ENCODE assay signal across 11 mouse cellular contexts in genomic region chr2:118751896-118752791, GRCm38 (mm10). TPM values are rescaled to one million over a fixed set of nuclear protein-coding genes. Genes with fewer than 3 reads are reported as not detected.
DNase-seq lines count a peak whose midpoint lies in the region; ATAC-seq and TF ChIP-seq lines count a peak whose summit lies in the region.
"Had no signal": no experiment of that assay in that cellular context is flagged by ENCODE, and none has a peak within 500 bp of the region (broad histone marks: within the 10 kb centered on the region; RNA-seq: fewer than 3 reads in every experiment).

No protein-coding gene starts in this region.

- no peak overlapping the region for H3K4me2 ChIP-seq in intestine, embryonic 14.5 days (ENCODE audit: low read length)

- ATAC-seq in erythroblast, adult 5-6 weeks (replicated peaks; ENCODE audit: low FRiP score, poor library complexity, severe bottlenecking) = 0 out of 2 replicates have a peak, but pooled peaks have one; percentile 31
- ATAC-seq in intestine, embryonic 14.5 days (replicated peaks; ENCODE audit: low FRiP score, low TSS enrichment, low read depth) = 0 out of 2 replicates have a peak, but pooled peaks have one; percentile 34

- H3K4me3 ChIP-seq in intestine, embryonic 14.5 days (ENCODE audit: low read depth, low read length) = no peak overlapping the region
- no peak overlapping the region for H3K4me3 ChIP-seq in thymus, adult 2 months (ENCODE audit: control insufficient read depth, insufficient read depth, low read length)

- no peaks in the 10 kb centered on the region for H3K27me3 ChIP-seq in intestine, embryonic 14.5 days (replicated peaks; ENCODE audit: control insufficient read depth, insufficient read depth, low read length)
- no peaks in the 10 kb centered on the region for H3K27me3 ChIP-seq in thymus, adult 2 months (ENCODE audit: control insufficient read depth, insufficient read depth, low read length)

- no peak for TF ChIP-seq CTCF in thymus, adult 2 months (IDR thresholded peaks at IDR 0.05; ENCODE audit: borderline replicate concordance, control insufficient read depth, extremely low read depth, insufficient read depth, low read length, poor library complexity)

- DNase-seq in kidney, postnatal 36 days = peak; percentile 41 to 45
- DNase-seq in kidney, adult 8-10 months = no peak
- peak; percentile 71 for DNase-seq in intestine, embryonic 14.5 days (ENCODE audit: low spot score)
- peak; percentile 47 for DNase-seq in lung, postnatal 36 days
- DNase-seq in B cell, adult 2 months = no peak
- DNase-seq in urinary bladder, adult 18-20 months (ENCODE audit: low spot score in 2 of 2) = no peak
- DNase-seq in thymus, adult 2 months = no peak
- DNase-seq: adrenal gland, postnatal 14 days; gastrocnemius, postnatal 10 days had no signal

- no peaks in the 10 kb centered on the region for H3K9me3 ChIP-seq in intestine, embryonic 14.5 days (ENCODE audit: control insufficient read depth, low read length)

- peaks cover 36% of the 10 kb centered on the region; the same call in 1 of the 2 replicates for H3K4me1 ChIP-seq in intestine, embryonic 14.5 days (replicated peaks; ENCODE audit: control insufficient read depth, insufficient read depth, low read length)
- H3K4me1 ChIP-seq in thymus, adult 2 months (replicated peaks; ENCODE audit: control insufficient read depth, insufficient read depth, low read length) = peaks cover 25% of the 10 kb centered on the region

- peaks cover 15% of the 10 kb centered on the region for H3K36me3 ChIP-seq in intestine, embryonic 14.5 days (ENCODE audit: control insufficient read depth, insufficient read depth, low read length)
- no peaks in the 10 kb centered on the region for H3K36me3 ChIP-seq in thymus, adult 2 months (ENCODE audit: control insufficient read depth, insufficient read depth, low read length)

- 47% methylated on average over 16 of the region's 16 CpGs for WGBS in intestine, embryonic 14.5 days
- WGBS in thymus, adult 2 months = 93% methylated on average over 16 of the region's 16 CpGs

- 0 out of 2 replicates have a peak overlapping the region, but pooled peaks have one; percentile 20 for H3K9ac ChIP-seq in intestine, embryonic 14.5 days (ENCODE audit: low read length)

- TF ChIP-seq POLR2A in thymus, adult 2 months (IDR thresholded peaks at IDR 0.05; ENCODE audit: control insufficient read depth, extremely low read depth, insufficient read depth, low read length, poor library complexity) = no peak

- peak overlapping the region; percentile 87 for H3K27ac ChIP-seq in intestine, embryonic 14.5 days (ENCODE audit: low read depth)
- H3K27ac ChIP-seq in thymus, adult 2 months (ENCODE audit: control insufficient read depth, insufficient read depth, low read length) = no peak overlapping the region

RNA-seq across cellular contexts. Expression of gene Inafm2, which starts 6.6 kb away (rescaled TPM):
- 6.5 and 10.4 TPM in 2 replicates for total RNA-seq in erythroblast, adult 5-6 weeks (2015; ENCODE audit: low replicate concordance)
- 3.5 and 4.6 TPM in 2 replicates for total RNA-seq in erythroblast, adult 5-6 weeks (2017; ENCODE audit: low replicate concordance)
- 31.9 and 37.0 TPM in 2 replicates for polyA plus RNA-seq in intestine, embryonic 14.5 days (2014; fragmentation: Nextera tagmentation; extraction: Ambion mirVana)
- polyA plus RNA-seq in thymus, adult 2 months (2012; rRNA removed) = 18.9 and 25.7 TPM in 2 replicates

RNA-seq across cellular contexts. Expression of gene Ccdc9b, which starts 10.3 kb away (rescaled TPM):
- not detected in 2 replicates for total RNA-seq in erythroblast, adult 5-6 weeks (2015; ENCODE audit: low replicate concordance)
- 0.17 TPM in 1 of 2 replicates, not detected in the other for total RNA-seq in erythroblast, adult 5-6 weeks (2017; ENCODE audit: low replicate concordance)
- polyA plus RNA-seq in intestine, embryonic 14.5 days (2014; fragmentation: Nextera tagmentation; extraction: Ambion mirVana) = 1.2 and 1.4 TPM in 2 replicates
- polyA plus RNA-seq in thymus, adult 2 months (2012; rRNA removed) = 1.2 and 1.8 TPM in 2 replicates

RNA-seq across cellular contexts. Expression of gene Phgr1, which starts 20.4 kb away (rescaled TPM):
- total RNA-seq in erythroblast, adult 5-6 weeks (2015; ENCODE audit: low replicate concordance) = not detected in 2 replicates
- total RNA-seq in erythroblast, adult 5-6 weeks (2017; ENCODE audit: low replicate concordance) = not detected in 2 replicates
- 21.2 and 45.1 TPM in 2 replicates for polyA plus RNA-seq in intestine, embryonic 14.5 days (2014; fragmentation: Nextera tagmentation; extraction: Ambion mirVana)
- 3.3 and 4.9 TPM in 2 replicates for polyA plus RNA-seq in thymus, adult 2 months (2012; rRNA removed)
- total RNA-seq: adrenal gland, postnatal 14 days; gastrocnemius, postnatal 10 days; megakaryocyte progenitor cell, adult 5-6 weeks had no signal

RNA-seq across cellular contexts. Expression of gene Plcb2, which starts 23.9 kb away (rescaled TPM):
- total RNA-seq in erythroblast, adult 5-6 weeks (2015; ENCODE audit: low replicate concordance) = 30.7 and 38.9 TPM in 2 replicates
- total RNA-seq in erythroblast, adult 5-6 weeks (2017; ENCODE audit: low replicate concordance) = 13.7 and 17.6 TPM in 2 replicates
- 1.4 and 1.6 TPM in 2 replicates for polyA plus RNA-seq in intestine, embryonic 14.5 days (2014; fragmentation: Nextera tagmentation; extraction: Ambion mirVana)
- polyA plus RNA-seq in thymus, adult 2 months (2012; rRNA removed) = 79.9 and 94.4 TPM in 2 replicates

RNA-seq across cellular contexts. Expression of gene Disp2, which starts 27.4 kb away (rescaled TPM):
- total RNA-seq in erythroblast, adult 5-6 weeks (2015; ENCODE audit: low replicate concordance) = not detected in 2 replicates
- total RNA-seq in erythroblast, adult 5-6 weeks (2017; ENCODE audit: low replicate concordance) = 0.14 TPM in 1 of 2 replicates, not detected in the other
- polyA plus RNA-seq in intestine, embryonic 14.5 days (2014; fragmentation: Nextera tagmentation; extraction: Ambion mirVana) = 2.6 and 3.0 TPM in 2 replicates
- 0.36 and 0.41 TPM in 2 replicates for polyA plus RNA-seq in thymus, adult 2 months (2012; rRNA removed)
- total RNA-seq: megakaryocyte progenitor cell, adult 5-6 weeks had no signal

Comparison
In these comparisons a context has a peak if more than half of its experiments do, and no peak if none do; other contexts are left out.
1. DNase-seq: peak in kidney, postnatal 36 days (2 of 2), intestine, embryonic 14.5 days (single experiment) and lung, postnatal 36 days (single experiment); none in kidney, adult 8-10 months (0 of 2), B cell, adult 2 months (0 of 2), urinary bladder, adult 18-20 months (0 of 2) and thymus, adult 2 months (single experiment).